Mouse (Mus musculus): ENCODE results near the gene Krtap5-3.
A peak's percentile ranks its signal among the peaks of the same experiment; 100 is the strongest.
"Not testable (repeated sequence)": the region's sequence is repeated elsewhere in the genome, so short reads cannot be mapped to it uniquely, and the experiment has no call there.

Gene Krtap5-3

GRCm38 (mm10) chr7:142201064-142201463, at the start of gene Krtap5-3:
TSS of gene Krtap5-3 (plus strand) at chr7:142201364.
- no peak for DNase-seq (ENCODE audit: low spot score)

GRCm38 (mm10) chr7:142152191-142152590, 49.0 kb upstream of the Krtap5-3 start:
- DNase-seq (ENCODE audit: low spot score), result no peak

- no peak for DNase-seq (ENCODE audit: low spot score)
Measured at GRCm38 (mm10) chr7:142155308-142155707, 45.9 kb upstream of the Krtap5-3 start.

- not testable (repeated sequence) for DNase-seq (ENCODE audit: low spot score)
Measured at GRCm38 (mm10) chr7:142157013-142157412, 44.2 kb upstream of the Krtap5-3 start, which contains the start of gene Gm29735. TSS of gene Gm29735 (minus strand) at chr7:142157113.

GRCm38 (mm10) chr7:142159366-142159765, 41.8 kb upstream of the Krtap5-3 start:
- no peak for DNase-seq (ENCODE audit: low spot score)

GRCm38 (mm10) chr7:142165639-142166038, 35.5 kb upstream of the Krtap5-3 start, which contains the start of gene Gm4553:
TSS of gene Gm4553 (minus strand) at chr7:142165739.
- not testable (repeated sequence) for DNase-seq (ENCODE audit: low spot score)

- no peak for DNase-seq (ENCODE audit: low spot score)
Measured at GRCm38 (mm10) chr7:142169836-142170235, 31.3 kb upstream of the Krtap5-3 start.

GRCm38 (mm10) chr7:142175905-142176304, 25.3 kb upstream of the Krtap5-3 start, which contains the start of gene Krtap5-2:
TSS of gene Krtap5-2 (minus strand) at chr7:142176005.
- not testable (repeated sequence) for DNase-seq (ENCODE audit: low spot score)

- no peak for DNase-seq (ENCODE audit: low spot score)
Measured at GRCm38 (mm10) chr7:142178685-142179084, 22.5 kb upstream of the Krtap5-3 start.

GRCm38 (mm10) chr7:142181021-142181420, 20.1 kb upstream of the Krtap5-3 start:
- no peak for DNase-seq (ENCODE audit: low spot score)

GRCm38 (mm10) chr7:142188156-142188555, 13.0 kb upstream of the Krtap5-3 start:
- DNase-seq (ENCODE audit: low spot score), result no peak

GRCm38 (mm10) chr7:142190289-142190688, 10.9 kb upstream of the Krtap5-3 start, which contains the start of gene Gm10153:
TSS of gene Gm10153 (minus strand) at chr7:142190389.
- DNase-seq (ENCODE audit: low spot score), result no peak

- no peak for DNase-seq (ENCODE audit: low spot score)
Measured at GRCm38 (mm10) chr7:142198748-142199147, 2.4 kb upstream of the Krtap5-3 start.

- no peak for DNase-seq (ENCODE audit: low spot score)
Measured at GRCm38 (mm10) chr7:142205488-142205887, 4.3 kb downstream of the Krtap5-3 start.

- DNase-seq (ENCODE audit: low spot score), result not testable (repeated sequence)
Measured at GRCm38 (mm10) chr7:142206891-142207290, 5.7 kb downstream of the Krtap5-3 start.

- DNase-seq (ENCODE audit: low spot score), result no peak
Measured at GRCm38 (mm10) chr7:142211559-142211958, 10.4 kb downstream of the Krtap5-3 start, which contains the start of gene Gm7579. TSS of gene Gm7579 (plus strand) at chr7:142211859.

- DNase-seq (ENCODE audit: low spot score), result not testable (repeated sequence)
Measured at GRCm38 (mm10) chr7:142212136-142212535, 11.0 kb downstream of the Krtap5-3 start.

GRCm38 (mm10) chr7:142224518-142224917, 23.4 kb downstream of the Krtap5-3 start:
- no peak for DNase-seq (ENCODE audit: low spot score)

GRCm38 (mm10) chr7:142229871-142230270, 28.7 kb downstream of the Krtap5-3 start, which contains the start of gene Krtap5-5:
TSS of gene Krtap5-5 (minus strand) at chr7:142229971.
- DNase-seq (ENCODE audit: low spot score), result not testable (repeated sequence)

- DNase-seq (ENCODE audit: low spot score), result no peak
Measured at GRCm38 (mm10) chr7:142231540-142231939, 30.4 kb downstream of the Krtap5-3 start.

- DNase-seq (ENCODE audit: low spot score), result no peak
Measured at GRCm38 (mm10) chr7:142240978-142241377, 39.8 kb downstream of the Krtap5-3 start, which contains the start of gene Gm40460. TSS of gene Gm40460 (minus strand) at chr7:142241078.

GRCm38 (mm10) chr7:142249824-142250223, 48.7 kb downstream of the Krtap5-3 start:
- peak; percentile 18 for DNase-seq (ENCODE audit: low spot score)
